Mouse (Mus musculus) hindbrain, embryonic 12.5 days (tissue): ENCODE results near the gene Fam129b. TPM values are rescaled to one million over a fixed set of nuclear protein-coding genes. Genes with fewer than 3 reads are reported as not detected.
A peak's percentile ranks its signal among the peaks of the same experiment; 100 is the strongest.

Experiments
- ATAC-seq: fragments of 200-750 bp; cut with Nextera tagmentation; 2 replicates; pipeline ENCODE4 v1.8.0; 2017; ENCODE audit warnings: moderate TSS enrichment; ENCODE audit not compliant: low FRiP score
- H3K27ac ChIP-seq: fragments of 300-500 bp; sonication (generic); 2 replicates; pipeline ENCODE4 v1.5.1; 2016; ENCODE audit warnings: mild to moderate bottlenecking
- H3K27me3 ChIP-seq: fragments of 300-500 bp; sonication (generic); 2 replicates; pipeline ENCODE4 v1.6.1; 2016; ENCODE audit warnings: mild to moderate bottlenecking
- H3K36me3 ChIP-seq: fragments of 300-500 bp; sonication (generic); 2 replicates; pipeline ENCODE4 v1.6.1; 2016; ENCODE audit warnings: mild to moderate bottlenecking
- H3K4me1 ChIP-seq: fragments of 300-500 bp; sonication (generic); 2 replicates; pipeline ENCODE4 v1.6.1; 2016
- H3K4me2 ChIP-seq: fragments of 300-500 bp; sonication (generic); replicated peaks from 2 replicates; pipeline ENCODE4 v1.6.1; 2016; ENCODE audit warnings: mild to moderate bottlenecking
- H3K4me3 ChIP-seq: fragments of 300-500 bp; sonication (generic); 2 replicates; pipeline ENCODE4 v1.5.1; 2016; ENCODE audit warnings: mild to moderate bottlenecking
- H3K9ac ChIP-seq: fragments of 300-500 bp; sonication (generic); 2 replicates; pipeline ENCODE4 v1.6.1; 2016; ENCODE audit warnings: mild to moderate bottlenecking, moderate library complexity
- H3K9me3 ChIP-seq: fragments of 300-500 bp; sonication (generic); replicated peaks from 2 replicates; pipeline ENCODE4 v1.6.1; 2016; ENCODE audit warnings: mild to moderate bottlenecking
- WGBS: fragments of 180-500 bp; shearing (Covaris S2); methylation state at CpG from one replicate; pipeline ENCODE4 v1.1.7; 2016; 5-methylcytosine and 5-hydroxymethylcytosine counted together
- polyA plus RNA-seq: library from polyadenylated mRNA; unstranded; fragments of >200 nt; fragmentation: Nextera tagmentation; extraction: Ambion mirVana; gene quantifications from 2 replicates; pipeline ENCODE4 v1.2.1, GENCODE M21; 2016

Fam129b gene
- polyA plus RNA-seq, 1 experiment from 2014 or later = 42.2 TPM

- ATAC-seq = no peak
- H3K4me1 ChIP-seq = no peaks in the 10 kb centered on the region
- no peak overlapping the region for H3K4me2 ChIP-seq
- H3K9ac ChIP-seq = no peak overlapping the region
- no peaks in the 10 kb centered on the region for H3K27me3 ChIP-seq
- WGBS = 79% methylated on average over 4 of the region's 4 CpGs
- H3K27ac ChIP-seq = no peak overlapping the region
- H3K36me3 ChIP-seq = no peaks in the 10 kb centered on the region
- no peaks in the 10 kb centered on the region for H3K9me3 ChIP-seq
- no peak overlapping the region for H3K4me3 ChIP-seq
Measured at GRCm38 (mm10) chr2:32867354-32867753, 8.6 kb upstream of the Fam129b start.

GRCm38 (mm10) chr2:32869721-32870274 lies 6.1 kb upstream of the Fam129b start:
- WGBS = 48% methylated on average over 6 of the region's 6 CpGs
- Histone ChIP-seq H3K27me3 (no peaks in the 10 kb centered on the region), H3K27ac (no peak overlapping the region), H3K36me3 (no peaks in the 10 kb centered on the region), H3K4me2 (no peak overlapping the region), H3K4me1 (peaks cover 9% of the 10 kb centered on the region), H3K9me3 (no peaks in the 10 kb centered on the region), H3K4me3 (no peak overlapping the region), H3K9ac (no peak overlapping the region)
- no peak for ATAC-seq

GRCm38 (mm10) chr2:32870275-32871100 lies 5.4 kb upstream of the Fam129b start:
- H3K9me3 ChIP-seq = no peaks in the 10 kb centered on the region

GRCm38 (mm10) chr2:32874070-32874469 lies 1.8 kb upstream of the Fam129b start:
- no peaks in the 10 kb centered on the region for H3K36me3 ChIP-seq
- H3K4me1 ChIP-seq = peaks cover 40% of the 10 kb centered on the region
- H3K27me3 ChIP-seq = no peaks in the 10 kb centered on the region
- H3K4me3 ChIP-seq = no peak overlapping the region
- H3K9me3 ChIP-seq = no peaks in the 10 kb centered on the region
- H3K9ac ChIP-seq = no peak overlapping the region
- 77% methylated on average over 3 of the region's 3 CpGs for WGBS
- H3K4me2 ChIP-seq = peak overlapping the region; percentile 92; the same call in 1 of the 2 replicates
- no peak overlapping the region for H3K27ac ChIP-seq
- ATAC-seq = no peak

More at GRCm38 (mm10) chr2:32870275-32871100, 5.4 kb upstream of the Fam129b start:
- no peak for ATAC-seq
- 52% methylated on average over 8 of the region's 8 CpGs for WGBS
- H3K36me3 ChIP-seq = no peaks in the 10 kb centered on the region
- H3K4me2 ChIP-seq = no peak overlapping the region
- no peak overlapping the region for H3K9ac ChIP-seq
- peaks cover 13% of the 10 kb centered on the region for H3K4me1 ChIP-seq
- H3K27me3 ChIP-seq = no peaks in the 10 kb centered on the region
- H3K4me3 ChIP-seq = no peak overlapping the region
- no peak overlapping the region for H3K27ac ChIP-seq

DNA sequence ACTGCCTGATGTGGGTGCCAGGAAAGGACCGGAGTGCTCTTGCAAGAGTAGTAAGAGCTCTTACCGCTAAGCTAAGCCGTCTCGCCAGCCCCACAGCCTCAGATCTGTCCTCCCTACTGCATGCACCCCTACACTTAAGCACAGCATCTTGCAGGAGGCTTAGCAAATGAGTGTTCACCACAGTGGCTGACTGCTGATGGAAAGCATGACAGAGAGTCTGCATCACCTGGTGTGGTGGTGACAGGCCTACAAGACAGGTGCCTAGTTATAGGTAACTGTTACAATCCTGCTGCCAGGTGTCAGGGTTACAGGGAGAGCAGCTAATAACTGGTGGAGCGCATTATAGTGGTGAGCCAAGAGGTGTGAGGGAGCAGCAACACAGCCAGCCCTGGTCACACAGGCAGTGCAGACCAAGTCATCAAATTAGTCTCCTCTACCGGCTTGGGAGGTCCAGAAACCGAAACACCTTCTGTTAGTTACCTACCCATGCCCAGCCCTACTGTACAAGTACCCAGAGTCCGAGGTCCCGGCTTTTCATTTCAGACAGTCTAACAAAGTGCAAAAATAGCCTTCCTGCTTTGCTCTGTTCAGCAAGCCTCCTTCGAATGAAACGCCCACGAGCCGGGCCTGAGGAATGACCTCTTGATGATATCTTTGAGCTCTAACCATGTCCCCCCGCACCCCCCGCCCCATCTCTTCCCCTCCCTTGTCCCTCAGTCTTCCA lies 801 bp upstream of the Fam129b start:
- Histone ChIP-seq H3K27ac (peak overlapping the region; percentile 94), H3K4me2 (peak overlapping the region; percentile 92), H3K9me3 (no peaks in the 10 kb centered on the region), H3K4me1 (peaks cover 48% of the 10 kb centered on the region), H3K9ac (peak overlapping the region; percentile 90), H3K4me3 (peak overlapping the region; percentile 80), H3K27me3 (no peaks in the 10 kb centered on the region), H3K36me3 (no peaks in the 10 kb centered on the region)
- ATAC-seq = peak; percentile 32
- 18% methylated on average over 15 of the region's 15 CpGs for WGBS

GRCm38 (mm10) chr2:32876490-32877302 lies 782 bp downstream of the Fam129b start:
- no peaks in the 10 kb centered on the region for H3K27me3 ChIP-seq
- H3K9ac ChIP-seq = peak overlapping the region; percentile 90
- 0 out of 2 replicates have a peak, but pooled peaks cover 3% of the 10 kb centered on the region for H3K36me3 ChIP-seq
- ATAC-seq = peak; percentile 19
- WGBS = 2% methylated on average over 20 of the region's 20 CpGs
- peak overlapping the region; percentile 80 for H3K4me3 ChIP-seq
- peaks cover 63% of the 10 kb centered on the region for H3K4me1 ChIP-seq
- H3K27ac ChIP-seq = peak overlapping the region; percentile 94
- peak overlapping the region; percentile 92 for H3K4me2 ChIP-seq
- no peaks in the 10 kb centered on the region for H3K9me3 ChIP-seq

- Histone ChIP-seq H3K36me3 (0 out of 2 replicates have a peak, but pooled peaks cover 4% of the 10 kb centered on the region), H3K27me3 (no peaks in the 10 kb centered on the region), H3K9ac (peak overlapping the region; percentile 90), H3K9me3 (no peaks in the 10 kb centered on the region), H3K27ac (peak overlapping the region; percentile 24; the same call in 1 of the 2 replicates), H3K4me1 (peaks cover 66% of the 10 kb centered on the region), H3K4me3 (peak overlapping the region; percentile 80), H3K4me2 (peak overlapping the region; percentile 92)
- ATAC-seq = no peak
- 32% methylated on average over 5 of the region's 5 CpGs for WGBS
Measured at GRCm38 (mm10) chr2:32877303-32877702, 1.4 kb downstream of the Fam129b start.

DNA sequence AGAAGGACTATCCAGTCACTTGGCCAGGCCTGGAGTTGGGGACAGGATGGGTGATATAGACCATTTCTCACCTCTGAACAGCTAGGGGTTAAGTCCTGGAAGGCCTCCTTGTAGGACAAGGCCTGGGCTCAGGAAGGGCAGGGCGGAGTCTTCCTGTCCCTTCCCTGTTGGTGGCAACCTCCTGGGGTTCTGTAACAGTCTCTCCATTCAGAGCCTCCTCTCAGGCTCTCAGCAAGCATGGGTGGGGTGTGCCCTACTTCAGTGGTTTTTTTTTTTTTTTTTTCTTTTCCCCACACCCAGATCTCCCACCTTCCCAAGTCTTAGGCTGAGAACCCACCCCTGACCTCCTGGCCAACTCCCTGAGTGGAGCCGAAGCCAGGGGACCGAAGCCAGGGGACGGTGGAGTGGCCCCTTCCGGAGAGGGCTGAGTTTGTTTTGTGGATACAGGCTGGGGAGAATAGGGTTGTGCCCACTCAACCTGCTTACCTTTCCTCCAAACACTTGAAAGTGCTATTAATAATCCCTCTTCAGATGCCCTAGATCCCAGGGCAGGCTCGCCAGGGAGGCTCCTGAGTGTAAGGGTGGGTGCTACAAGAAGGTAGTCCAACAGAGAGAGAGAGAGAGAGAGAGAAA lies 2.0 kb downstream of the Fam129b start:
- Histone ChIP-seq H3K4me3 (peak overlapping the region; percentile 80), H3K4me1 (peaks cover 72% of the 10 kb centered on the region), H3K9me3 (no peaks in the 10 kb centered on the region), H3K9ac (peak overlapping the region; percentile 90), H3K36me3 (0 out of 2 replicates have a peak, but pooled peaks cover 4% of the 10 kb centered on the region), H3K27me3 (no peaks in the 10 kb centered on the region), H3K27ac (no peak overlapping the region), H3K4me2 (peak overlapping the region; percentile 92)
- 50% methylated on average over 6 of the region's 6 CpGs for WGBS
- ATAC-seq = no peak

- H3K9ac ChIP-seq = peak overlapping the region; percentile 90; the same call in 1 of the 2 replicates
- H3K4me2 ChIP-seq = peak overlapping the region; percentile 92
- 0 out of 2 replicates have a peak, but pooled peaks cover 4% of the 10 kb centered on the region for H3K36me3 ChIP-seq
- peak overlapping the region; percentile 80 for H3K4me3 ChIP-seq
- H3K9me3 ChIP-seq = no peaks in the 10 kb centered on the region
- no peak overlapping the region for H3K27ac ChIP-seq
- ATAC-seq = no peak
- peaks cover 73% of the 10 kb centered on the region for H3K4me1 ChIP-seq
- no peaks in the 10 kb centered on the region for H3K27me3 ChIP-seq
- WGBS = 70% methylated on average over 3 of the region's 3 CpGs
Measured at GRCm38 (mm10) chr2:32878396-32878795, 2.5 kb downstream of the Fam129b start.

GRCm38 (mm10) chr2:32879593-32879992 lies 3.7 kb downstream of the Fam129b start:
- Histone ChIP-seq H3K4me2 (no peak overlapping the region), H3K4me1 (peaks cover 74% of the 10 kb centered on the region), H3K27ac (0 out of 2 replicates have a peak overlapping the region, but pooled peaks have one; percentile 8), H3K9me3 (no peaks in the 10 kb centered on the region), H3K27me3 (no peaks in the 10 kb centered on the region), H3K4me3 (no peak overlapping the region), H3K9ac (no peak overlapping the region), H3K36me3 (0 out of 2 replicates have a peak, but pooled peaks cover 4% of the 10 kb centered on the region)
- ATAC-seq = no peak
- 84% methylated on average over 5 of the region's 5 CpGs for WGBS

DNA sequence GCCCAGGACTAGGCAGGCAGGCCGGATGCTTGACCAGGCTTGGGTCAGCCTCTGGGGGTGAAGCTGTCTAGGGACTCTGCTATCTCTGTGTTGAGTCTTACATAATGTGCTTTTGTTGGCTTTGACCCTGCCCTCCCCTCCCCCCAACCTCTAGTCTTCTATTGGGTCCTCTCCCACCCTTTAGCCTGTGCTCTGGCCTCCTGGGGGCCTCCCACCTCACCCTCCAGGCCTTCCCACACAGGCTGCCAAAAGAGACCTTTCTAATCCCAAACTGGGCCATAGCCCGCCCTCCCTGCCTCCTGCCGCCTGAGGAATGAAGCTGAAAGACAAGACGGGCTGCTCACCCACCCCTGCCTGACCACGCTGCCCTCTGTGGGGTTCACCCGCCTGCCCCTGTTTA lies 5.1 kb downstream of the Fam129b start:
- peaks cover 74% of the 10 kb centered on the region for H3K4me1 ChIP-seq
- 18% methylated on average over 6 of the region's 6 CpGs for WGBS
- peak overlapping the region; percentile 62 for H3K27ac ChIP-seq
- no peak overlapping the region for H3K4me3 ChIP-seq
- no peaks in the 10 kb centered on the region for H3K9me3 ChIP-seq
- 0 out of 2 replicates have a peak, but pooled peaks cover 4% of the 10 kb centered on the region for H3K36me3 ChIP-seq
- ATAC-seq = no peak
- H3K9ac ChIP-seq = peak overlapping the region; percentile 15; the same call in 1 of the 2 replicates
- H3K27me3 ChIP-seq = no peaks in the 10 kb centered on the region
- H3K4me2 ChIP-seq = peak overlapping the region; percentile 18; the same call in 1 of the 2 replicates
